Mouse (Mus musculus) intestine, embryonic 16.5 days (tissue): ENCODE data around the gene Cry2. TPM values are rescaled to one million over a fixed set of nuclear protein-coding genes. Genes with fewer than 3 reads are reported as not detected.

Experiments used
- ATAC-seq: fragments of 200-750 bp; cut with Nextera tagmentation; 2 replicates; pipeline ENCODE4 v1.8.0; 2017; ENCODE audit warnings: moderate TSS enrichment, moderate library complexity
- H3K27ac ChIP-seq: fragments of 300-500 bp; sonication (generic); 2 replicates; pipeline ENCODE4 v1.5.1; 2014; ENCODE audit warnings: mild to moderate bottlenecking, low read length
- H3K27me3 ChIP-seq: fragments of 300-500 bp; sonication (generic); replicated peaks from 2 replicates; pipeline ENCODE4 v1.6.1; 2014; ENCODE audit warnings: low read length, control low read depth, mixed read lengths; ENCODE audit not compliant: control insufficient read depth, insufficient read depth
- H3K36me3 ChIP-seq: fragments of 300-500 bp; sonication (generic); 2 replicates; pipeline ENCODE4 v1.6.1; 2014; ENCODE audit warnings: low read length, control low read depth; ENCODE audit not compliant: control insufficient read depth, insufficient read depth
- H3K4me1 ChIP-seq: fragments of 300-500 bp; sonication (generic); 2 replicates; pipeline ENCODE4 v1.6.1; 2014; ENCODE audit warnings: low read length, control low read depth, mixed read lengths; ENCODE audit not compliant: control insufficient read depth, insufficient read depth
- H3K4me2 ChIP-seq: fragments of 300-500 bp; sonication (generic); 2 replicates; pipeline ENCODE4 v1.6.1; 2014; ENCODE audit warnings: low read depth, low read length, control low read depth
- H3K4me3 ChIP-seq: fragments of 300-500 bp; sonication (generic); 2 replicates; pipeline ENCODE4 v1.5.1; 2014; ENCODE audit warnings: mild to moderate bottlenecking, low read length
- H3K9ac ChIP-seq: fragments of 300-500 bp; sonication (generic); 2 replicates; pipeline ENCODE4 v1.6.1; 2014; ENCODE audit warnings: low read depth, low read length
- H3K9me3 ChIP-seq: fragments of 300-500 bp; sonication (generic); 2 replicates; pipeline ENCODE4 v1.6.1; 2016; ENCODE audit warnings: low read length, control low read depth; ENCODE audit not compliant: control insufficient read depth
- whole genome bisulfite sequencing: fragments of 180-500 bp; shearing (Covaris S2); extraction: QIAGEN DNeasy Blood & Tissue Kit; methylation state at CpG from one replicate; pipeline ENCODE4 v1.1.7; 2014; 5-methylcytosine and 5-hydroxymethylcytosine counted together
- polyA plus RNA-seq: library from polyadenylated mRNA; unstranded; fragments of >200 nt; fragmentation: Nextera tagmentation; extraction: Ambion mirVana; gene quantifications from 2 replicates; pipeline ENCODE4 v1.2.1, GENCODE M21; 2015

Cry2 gene
- polyA plus RNA-seq, 1 experiment from 2014 or later, result 15.3 TPM

DNA sequence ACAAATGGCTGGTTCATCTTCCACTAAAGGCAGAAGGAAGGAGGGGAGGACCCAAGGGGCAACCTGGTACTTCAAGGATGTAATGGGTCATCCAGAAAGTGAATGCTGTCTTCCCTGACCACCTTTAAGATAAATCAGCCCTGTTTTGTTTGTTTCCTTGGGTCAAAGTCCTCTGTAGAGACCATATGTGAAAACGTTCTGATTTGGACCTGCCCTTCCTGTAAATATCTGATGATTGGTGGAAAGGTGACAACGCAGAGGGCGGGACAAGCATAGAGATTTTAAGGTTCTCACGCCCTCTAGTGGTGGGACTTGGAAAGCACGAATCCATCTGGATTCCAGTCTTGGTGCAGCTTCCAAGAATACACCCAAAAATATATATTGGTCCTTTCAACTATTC lies 4.0 kb upstream of the Cry2 start:
- Histone ChIP-seq H3K9ac (no peak overlapping the region), H3K4me2 (0 out of 2 replicates have a peak overlapping the region, but pooled peaks have one; percentile 34), H3K4me3 (no peak overlapping the region), H3K27me3 (no peaks in the 10 kb centered on the region), H3K27ac (no peak overlapping the region), H3K4me1 (peaks cover 13% of the 10 kb centered on the region), H3K36me3 (no peaks in the 10 kb centered on the region), H3K9me3 (no peaks in the 10 kb centered on the region)
- 0% methylated on average over 5 of the region's 5 CpGs for WGBS
- no peak for ATAC-seq

DNA sequence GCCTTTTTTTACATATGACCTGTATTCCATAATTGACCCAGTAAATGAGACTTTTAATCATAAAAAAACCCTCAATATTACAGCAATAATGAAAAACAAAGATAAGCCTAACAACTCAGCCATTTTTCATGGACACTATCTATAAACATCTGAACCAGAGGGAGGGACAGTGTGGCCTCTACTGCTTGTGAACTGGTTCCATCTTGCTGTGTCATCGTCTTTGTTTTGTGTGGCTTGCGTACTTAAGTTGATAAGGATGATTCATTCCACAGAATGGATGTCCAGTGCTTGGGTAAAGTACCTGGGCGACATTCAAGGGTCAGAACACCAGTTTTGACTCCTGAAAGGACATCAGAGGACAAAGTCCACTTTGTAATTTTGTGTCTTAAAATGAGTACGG lies 3.5 kb upstream of the Cry2 start:
- H3K4me1 ChIP-seq, result peaks cover 14% of the 10 kb centered on the region
- no peak overlapping the region for H3K9ac ChIP-seq
- no peak for ATAC-seq
- no peaks in the 10 kb centered on the region for H3K9me3 ChIP-seq
- no peaks in the 10 kb centered on the region for H3K36me3 ChIP-seq
- H3K27ac ChIP-seq, result no peak overlapping the region
- 64% methylated on average over 4 of the region's 4 CpGs for WGBS
- no peaks in the 10 kb centered on the region for H3K27me3 ChIP-seq
- H3K4me3 ChIP-seq, result no peak overlapping the region
- no peak overlapping the region for H3K4me2 ChIP-seq

DNA sequence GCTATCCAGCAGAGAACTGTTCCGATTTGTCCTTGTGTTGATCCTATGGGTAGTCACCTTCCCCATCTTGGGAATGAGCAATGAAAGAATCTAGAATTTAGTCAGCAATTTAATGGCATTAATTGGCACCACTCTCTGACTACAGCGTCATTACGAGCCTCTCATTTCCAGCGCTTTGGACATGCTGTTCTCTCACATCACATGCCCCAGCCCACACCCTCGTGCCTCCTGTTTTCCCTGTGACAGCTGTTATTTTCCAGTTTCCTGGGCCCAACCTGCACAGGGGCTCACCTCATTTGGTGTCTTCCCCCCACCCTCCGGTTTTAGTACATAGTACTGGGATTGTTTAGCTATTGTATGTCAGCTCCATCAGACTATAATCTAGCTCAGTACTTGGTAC lies 1.2 kb upstream of the Cry2 start:
- H3K4me2 ChIP-seq, result no peak overlapping the region
- 51% methylated on average over 6 of the region's 6 CpGs for WGBS
- ATAC-seq, result no peak

DNA sequence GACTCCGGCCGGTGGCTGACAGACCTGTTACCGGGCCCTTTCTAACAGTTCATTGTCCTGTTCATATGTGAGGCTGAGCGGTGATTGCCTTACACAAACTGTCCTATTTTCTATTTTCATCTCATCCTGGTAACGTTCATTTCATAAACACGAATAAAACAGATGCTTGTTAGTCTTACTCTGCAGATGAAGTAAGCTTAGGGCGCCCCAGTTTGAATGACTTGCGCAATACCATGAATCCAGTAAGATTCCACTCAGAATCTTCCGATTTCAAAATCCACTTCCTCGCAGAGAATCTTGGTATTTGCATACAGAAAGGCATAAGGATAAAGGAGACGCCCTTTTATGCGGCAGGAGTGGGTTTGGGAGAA lies 517 bp upstream of the Cry2 start:
- WGBS, result 6% methylated on average over 12 of the region's 12 CpGs
- H3K4me3 ChIP-seq, result peak overlapping the region; percentile 54
- peak overlapping the region; percentile 79 for H3K4me2 ChIP-seq
- H3K27ac ChIP-seq, result no peak overlapping the region
- H3K9ac ChIP-seq, result peak overlapping the region; percentile 54
- peaks cover 38% of the 10 kb centered on the region for H3K4me1 ChIP-seq
- H3K27me3 ChIP-seq, result no peaks in the 10 kb centered on the region
- no peaks in the 10 kb centered on the region for H3K9me3 ChIP-seq
- ATAC-seq, result no peak
- no peaks in the 10 kb centered on the region for H3K36me3 ChIP-seq

More for the DNA sequence above, 1.2 kb upstream of the Cry2 start:
- no peaks in the 10 kb centered on the region for H3K27me3 ChIP-seq
- no peak overlapping the region for H3K4me3 ChIP-seq
- H3K27ac ChIP-seq, result no peak overlapping the region
- H3K36me3 ChIP-seq, result no peaks in the 10 kb centered on the region
- no peaks in the 10 kb centered on the region for H3K9me3 ChIP-seq
- H3K4me1 ChIP-seq, result peaks cover 32% of the 10 kb centered on the region
- no peak overlapping the region for H3K9ac ChIP-seq

DNA sequence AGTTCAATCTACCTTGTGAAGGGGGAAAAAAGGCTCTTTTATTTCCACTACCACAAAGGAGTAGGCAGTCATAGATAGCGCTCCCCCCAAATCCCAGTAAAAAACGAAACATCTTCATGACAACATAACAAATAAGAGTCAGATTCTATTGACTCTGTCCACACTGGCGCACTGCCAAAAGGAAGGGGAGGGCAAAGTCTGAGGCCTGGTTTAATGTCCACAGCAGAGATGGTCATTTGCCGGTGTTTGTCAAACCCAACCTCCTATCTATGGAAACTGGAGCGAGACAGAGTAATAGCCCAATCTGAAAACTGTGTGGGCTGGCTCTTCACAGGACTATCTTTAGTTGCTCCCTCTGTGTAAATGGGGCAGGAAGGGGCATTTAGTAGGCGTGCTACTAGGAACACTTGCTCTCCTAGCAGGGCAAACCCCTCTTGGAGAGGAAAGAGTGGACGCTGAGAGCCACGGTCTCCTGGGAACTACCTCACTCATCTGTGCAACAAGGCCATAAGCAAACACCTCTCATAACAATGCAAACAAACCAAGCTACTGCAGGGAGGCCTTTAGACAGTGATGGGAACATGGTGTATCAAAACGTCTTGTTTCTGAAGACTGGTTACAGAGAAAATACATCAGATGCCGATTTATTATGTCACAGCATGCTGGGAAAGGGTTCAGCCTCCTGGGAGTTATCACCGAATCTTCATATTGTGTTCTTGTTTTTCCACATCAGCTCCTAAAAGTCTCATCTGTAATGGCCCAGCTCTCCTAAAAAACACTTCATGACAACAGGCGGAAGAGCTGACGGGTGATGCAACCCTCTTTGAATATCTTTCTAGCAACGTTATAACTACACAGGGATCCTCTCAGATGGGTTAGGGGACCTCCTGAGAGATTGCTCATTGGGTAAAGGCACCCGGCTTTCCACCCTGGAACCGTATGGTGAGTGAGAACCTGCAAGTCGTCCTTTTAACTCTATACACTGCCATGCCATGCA lies 1.2 kb downstream of the Cry2 start:
- ATAC-seq, result no peak
- Histone ChIP-seq H3K36me3 (no peaks in the 10 kb centered on the region), H3K27ac (peak overlapping the region; percentile 1; the same call in 1 of the 2 replicates), H3K4me2 (peak overlapping the region; percentile 84), H3K27me3 (no peaks in the 10 kb centered on the region), H3K9me3 (no peaks in the 10 kb centered on the region), H3K9ac (peak overlapping the region; percentile 86), H3K4me1 (peaks cover 42% of the 10 kb centered on the region), H3K4me3 (peak overlapping the region; percentile 88)
- WGBS, result 29% methylated on average over 17 of the region's 17 CpGs

DNA sequence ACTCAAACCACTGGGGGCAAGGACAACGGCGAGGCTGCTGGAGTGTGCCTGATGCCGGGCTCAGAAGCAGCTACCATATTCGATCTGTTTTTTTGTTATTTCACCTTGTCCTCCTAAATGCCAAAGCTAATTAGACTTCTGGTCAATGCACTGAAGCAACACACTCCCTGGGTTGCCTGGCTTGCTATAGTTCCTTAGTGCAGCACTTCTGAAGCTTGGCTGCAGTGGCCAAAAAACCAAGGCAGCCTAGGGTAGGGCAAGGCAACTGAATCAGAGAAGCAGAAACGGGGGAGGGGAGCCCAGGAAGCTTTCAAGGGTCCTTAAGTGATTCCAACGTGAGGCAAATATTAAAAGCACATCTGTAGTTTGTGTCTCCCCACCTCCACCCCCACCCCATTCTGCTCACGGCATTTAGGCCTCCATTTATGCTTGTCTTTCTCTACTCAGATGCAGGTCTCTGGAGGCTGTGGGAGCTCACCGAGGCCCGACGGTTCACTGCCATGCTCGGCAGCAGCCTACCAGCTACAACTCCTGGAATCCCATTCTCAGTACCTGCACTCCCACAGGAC lies 2.1 kb downstream of the Cry2 start:
- no peaks in the 10 kb centered on the region for H3K27me3 ChIP-seq
- no peaks in the 10 kb centered on the region for H3K36me3 ChIP-seq
- peak overlapping the region; percentile 18; the same call in 1 of the 2 replicates for H3K9ac ChIP-seq
- no peak for ATAC-seq
- peak overlapping the region; percentile 28; the same call in 1 of the 2 replicates for H3K4me3 ChIP-seq
- H3K4me2 ChIP-seq, result peak overlapping the region; percentile 84
- H3K4me1 ChIP-seq, result peaks cover 43% of the 10 kb centered on the region
- peak overlapping the region; percentile 1; the same call in 1 of the 2 replicates for H3K27ac ChIP-seq
- H3K9me3 ChIP-seq, result no peaks in the 10 kb centered on the region
- 32% methylated on average over 11 of the region's 11 CpGs for WGBS

DNA sequence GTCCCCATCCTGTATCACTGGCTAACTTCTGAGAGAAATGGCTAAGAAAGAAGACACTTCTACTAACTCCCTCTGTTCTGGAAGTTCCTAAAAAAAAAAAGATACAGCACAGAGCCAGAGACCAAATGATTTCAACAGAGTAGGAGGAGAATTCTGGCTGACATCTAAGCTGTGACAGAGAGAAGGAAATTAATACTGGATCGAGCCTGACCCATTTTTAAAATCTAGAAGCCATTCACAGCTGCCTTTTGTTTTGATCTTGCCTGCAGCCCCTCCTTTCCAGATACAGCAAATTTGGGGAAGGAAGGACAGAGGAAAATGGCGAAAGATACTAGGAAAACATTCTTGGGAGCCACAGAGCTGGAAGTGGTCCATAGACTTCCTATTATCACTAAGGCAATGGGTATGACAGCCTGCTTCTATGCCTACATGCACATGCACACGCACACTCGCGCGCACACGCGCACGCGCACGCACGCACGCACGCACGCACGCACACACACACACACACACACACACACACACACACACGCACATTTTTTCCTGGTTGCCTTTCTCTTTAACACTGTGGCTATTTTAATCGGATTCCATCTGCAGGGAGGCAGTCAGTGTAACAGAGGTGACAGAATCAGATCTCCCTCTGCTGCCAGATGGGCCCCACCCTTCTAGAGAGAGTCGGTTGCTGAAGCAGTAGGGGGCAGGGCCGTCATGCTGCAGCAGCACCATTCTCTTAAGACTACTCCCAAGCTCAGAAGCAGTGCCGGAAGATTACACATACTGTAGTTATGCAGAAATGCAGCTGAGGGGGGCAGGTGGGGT lies 2.9 kb downstream of the Cry2 start:
- no peaks in the 10 kb centered on the region for H3K36me3 ChIP-seq
- H3K9ac ChIP-seq, result peak overlapping the region; percentile 18; the same call in 1 of the 2 replicates
- 55% methylated on average over 21 of the region's 21 CpGs for WGBS
- no peaks in the 10 kb centered on the region for H3K27me3 ChIP-seq
- H3K4me2 ChIP-seq, result peak overlapping the region; percentile 84
- ATAC-seq, result peak; percentile 28
- H3K9me3 ChIP-seq, result no peaks in the 10 kb centered on the region
- H3K4me1 ChIP-seq, result peaks cover 44% of the 10 kb centered on the region
- peak overlapping the region; percentile 28; the same call in 1 of the 2 replicates for H3K4me3 ChIP-seq
- H3K27ac ChIP-seq, result 0 out of 2 replicates have a peak overlapping the region, but pooled peaks have one; percentile 1

DNA sequence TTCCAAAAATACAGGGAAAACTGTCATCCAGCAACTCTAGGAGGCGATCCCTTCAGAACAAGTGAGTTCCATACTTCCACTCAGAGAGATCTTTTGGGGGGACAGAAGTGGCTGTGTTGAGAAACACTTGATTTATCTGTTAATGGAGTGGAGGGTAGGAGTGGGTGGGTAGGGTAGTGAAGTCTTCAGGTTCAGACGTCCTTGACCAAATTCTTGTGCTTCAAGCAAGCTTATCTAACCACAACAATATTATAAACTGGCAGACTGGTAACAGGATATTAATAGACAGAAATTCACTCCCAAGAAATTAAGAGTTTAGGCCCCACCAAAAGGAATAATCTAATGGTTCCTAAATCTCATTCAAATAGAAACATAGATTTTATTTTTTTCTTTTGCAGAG lies 3.8 kb downstream of the Cry2 start:
- Histone ChIP-seq H3K36me3 (no peaks in the 10 kb centered on the region), H3K27me3 (no peaks in the 10 kb centered on the region), H3K9me3 (no peaks in the 10 kb centered on the region), H3K4me3 (no peak overlapping the region), H3K27ac (no peak overlapping the region), H3K4me2 (no peak overlapping the region), H3K4me1 (peaks cover 50% of the 10 kb centered on the region), H3K9ac (no peak overlapping the region)
- no peak for ATAC-seq
- 72% methylated on average over 2 of the region's 2 CpGs for WGBS

DNA sequence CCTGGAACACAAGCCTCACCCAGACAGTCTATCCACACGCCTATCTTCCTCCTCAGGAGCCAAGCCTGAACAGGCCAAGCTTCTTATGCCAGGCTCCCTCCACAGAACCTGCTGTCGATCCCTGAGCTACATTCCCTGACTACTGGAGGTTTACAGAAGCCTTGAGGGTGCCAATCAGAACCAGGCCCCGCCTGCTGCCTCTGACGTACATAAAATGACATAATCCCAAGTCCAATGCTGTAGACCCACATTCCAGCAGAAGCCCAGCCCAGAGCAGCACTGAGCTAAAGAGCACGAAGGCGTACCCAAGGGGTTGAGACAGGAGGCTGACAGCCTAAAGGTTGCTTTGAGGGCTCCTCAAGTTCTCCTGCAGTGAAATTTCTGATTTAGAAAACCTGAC lies 6.0 kb downstream of the Cry2 start:
- Histone ChIP-seq H3K4me3 (no peak overlapping the region), H3K36me3 (no peaks in the 10 kb centered on the region), H3K9me3 (no peaks in the 10 kb centered on the region), H3K27me3 (no peaks in the 10 kb centered on the region), H3K27ac (peak overlapping the region; percentile 29), H3K4me2 (no peak overlapping the region), H3K9ac (no peak overlapping the region), H3K4me1 (peaks cover 54% of the 10 kb centered on the region)
- 28% methylated on average over 6 of the region's 6 CpGs for WGBS
- ATAC-seq, result peak; percentile 85
